Mouse (Mus musculus) liver, embryonic 16.5 days (tissue): ENCODE data around the gene Tnni3. TPM values are rescaled to one million over a fixed set of nuclear protein-coding genes. Genes with fewer than 3 reads are reported as not detected.

Source experiments
- ATAC-seq: fragments of 200-750 bp; cut with Nextera tagmentation; 2 replicates; pipeline ENCODE4 v1.8.0; 2017; ENCODE audit warnings: low read depth, mild to moderate bottlenecking, moderate number of reproducible peaks, moderate library complexity
- H3K27ac ChIP-seq: fragments of 300-500 bp; sonication (generic); 2 replicates; pipeline ENCODE4 v1.5.1; 2014; ENCODE audit warnings: mild to moderate bottlenecking, low read length
- H3K27me3 ChIP-seq: fragments of 300-500 bp; sonication (generic); 2 replicates; pipeline ENCODE4 v1.6.1; 2014; ENCODE audit warnings: low read depth, low read length, mixed read lengths; ENCODE audit not compliant: control insufficient read depth, insufficient read depth
- H3K36me3 ChIP-seq: fragments of 300-500 bp; sonication (generic); 2 replicates; pipeline ENCODE4 v1.6.1; 2014; ENCODE audit warnings: mild to moderate bottlenecking; ENCODE audit not compliant: control insufficient read depth, insufficient read depth
- H3K4me1 ChIP-seq: fragments of 300-500 bp; sonication (generic); 2 replicates; pipeline ENCODE4 v1.6.1; 2014; ENCODE audit warnings: low read depth, low read length, mixed read lengths; ENCODE audit not compliant: control insufficient read depth
- H3K4me2 ChIP-seq: fragments of 300-500 bp; sonication (generic); 2 replicates; pipeline ENCODE4 v1.6.1; 2014; ENCODE audit warnings: low read depth, low read length, mixed read lengths
- H3K4me3 ChIP-seq: fragments of 300-500 bp; sonication (generic); 2 replicates; pipeline ENCODE4 v1.5.1; 2014; ENCODE audit warnings: low read depth, mild to moderate bottlenecking, low read length
- H3K9ac ChIP-seq: fragments of 300-500 bp; sonication (generic); 2 replicates; pipeline ENCODE4 v1.6.1; 2014; ENCODE audit warnings: low read depth, low read length
- H3K9me3 ChIP-seq: fragments of 300-500 bp; sonication (generic); replicated peaks from 2 replicates; pipeline ENCODE4 v1.6.1; 2016; ENCODE audit warnings: low read length; ENCODE audit not compliant: control insufficient read depth
- WGBS: fragments of 180-500 bp; shearing (Covaris S2); extraction: QIAGEN DNeasy Blood & Tissue Kit; methylation state at CpG from one replicate; pipeline ENCODE4 v1.1.7; 2014; ENCODE audit not compliant: insufficient replicate concordance; 5-methylcytosine and 5-hydroxymethylcytosine counted together
- polyA plus RNA-seq: library from polyadenylated mRNA; unstranded; fragments of >200 nt; fragmentation: Nextera tagmentation; extraction: Ambion mirVana; gene quantifications from 2 replicates; pipeline ENCODE4 v1.2.1, GENCODE M21; 2015

The Tnni3 gene
- polyA plus RNA-seq, 1 experiment from 2014 or later, result 0.32 TPM

- H3K9me3 ChIP-seq, result no peaks in the 10 kb centered on the region
- no peak overlapping the region for H3K4me3 ChIP-seq
- no peak overlapping the region for H3K9ac ChIP-seq
- no peak for ATAC-seq
- peaks cover 9% of the 10 kb centered on the region; the same call in 1 of the 2 replicates for H3K4me1 ChIP-seq
- H3K4me2 ChIP-seq, result no peak overlapping the region
- H3K27me3 ChIP-seq, result no peaks in the 10 kb centered on the region
- H3K36me3 ChIP-seq, result no peaks in the 10 kb centered on the region
- 68% methylated on average over 6 of the region's 6 CpGs for WGBS
- H3K27ac ChIP-seq, result no peak overlapping the region
These were observed 10.0 kb downstream of the Tnni3 start for GRCm38 (mm10) chr7:4513829-4514712.

- H3K36me3 ChIP-seq, result no peaks in the 10 kb centered on the region
- ATAC-seq, result no peak; the same call in 1 of the 2 replicates
- WGBS, result 19% methylated on average over 13 of the region's 13 CpGs
- H3K4me1 ChIP-seq, result peaks cover 9% of the 10 kb centered on the region; the same call in 1 of the 2 replicates
- H3K9me3 ChIP-seq, result no peaks in the 10 kb centered on the region
- no peaks in the 10 kb centered on the region for H3K27me3 ChIP-seq
- no peak overlapping the region for H3K4me2 ChIP-seq
- H3K4me3 ChIP-seq, result no peak overlapping the region
- H3K9ac ChIP-seq, result no peak overlapping the region
- H3K27ac ChIP-seq, result no peak overlapping the region
These were observed 10.8 kb downstream of the Tnni3 start for GRCm38 (mm10) chr7:4513236-4513635.

GRCm38 (mm10) chr7:4511489-4512224 lies 12.4 kb downstream of the Tnni3 start:
- WGBS, result 64% methylated on average over 8 of the region's 8 CpGs
- H3K36me3 ChIP-seq, result no peaks in the 10 kb centered on the region
- H3K4me3 ChIP-seq, result no peak overlapping the region
- H3K27ac ChIP-seq, result no peak overlapping the region
- H3K4me1 ChIP-seq, result peaks cover 12% of the 10 kb centered on the region
- no peaks in the 10 kb centered on the region for H3K9me3 ChIP-seq
- H3K9ac ChIP-seq, result no peak overlapping the region
- ATAC-seq, result no peak
- no peaks in the 10 kb centered on the region for H3K27me3 ChIP-seq
- no peak overlapping the region for H3K4me2 ChIP-seq

- Histone ChIP-seq H3K9ac (peak overlapping the region; percentile 27; the same call in 1 of the 2 replicates), H3K4me1 (peaks cover 14% of the 10 kb centered on the region), H3K4me2 (peak overlapping the region; percentile 48), H3K9me3 (no peaks in the 10 kb centered on the region), H3K36me3 (no peaks in the 10 kb centered on the region), H3K27ac (no peak overlapping the region), H3K4me3 (peak overlapping the region; percentile 31; the same call in 1 of the 2 replicates), H3K27me3 (no peaks in the 10 kb centered on the region)
- WGBS, result 21% methylated on average over 24 of the region's 24 CpGs
- ATAC-seq, result peak; percentile 75
These were observed 14.0 kb downstream of the Tnni3 start for GRCm38 (mm10) chr7:4509863-4510608.

- H3K4me3 ChIP-seq, result no peak overlapping the region
- no peak overlapping the region for H3K27ac ChIP-seq
- H3K4me1 ChIP-seq, result peaks cover 21% of the 10 kb centered on the region
- no peaks in the 10 kb centered on the region for H3K27me3 ChIP-seq
- no peaks in the 10 kb centered on the region for H3K9me3 ChIP-seq
- no peak overlapping the region for H3K4me2 ChIP-seq
- no peaks in the 10 kb centered on the region for H3K36me3 ChIP-seq
- no peak for ATAC-seq
- WGBS, result 51% methylated on average over 8 of the region's 8 CpGs
- no peak overlapping the region for H3K9ac ChIP-seq
These were observed 15.3 kb downstream of the Tnni3 start for GRCm38 (mm10) chr7:4508739-4509116.

- no peaks in the 10 kb centered on the region for H3K9me3 ChIP-seq
- H3K27me3 ChIP-seq, result no peaks in the 10 kb centered on the region
- WGBS, result 78% methylated on average over 14 of the region's 32 CpGs
- ATAC-seq, result no peak
- H3K9ac ChIP-seq, result no peak overlapping the region
- no peaks in the 10 kb centered on the region for H3K36me3 ChIP-seq
- no peak overlapping the region for H3K4me3 ChIP-seq
- no peak overlapping the region for H3K4me2 ChIP-seq
- H3K4me1 ChIP-seq, result peaks cover 19% of the 10 kb centered on the region
- no peak overlapping the region for H3K27ac ChIP-seq
These were observed 15.8 kb downstream of the Tnni3 start for GRCm38 (mm10) chr7:4508062-4508738.

- ATAC-seq, result no peak
- peaks cover 26% of the 10 kb centered on the region for H3K4me1 ChIP-seq
- no peak overlapping the region for H3K27ac ChIP-seq
These were observed 16.8 kb downstream of the Tnni3 start for GRCm38 (mm10) chr7:4507220-4507619.

GRCm38 (mm10) chr7:4504646-4505435 lies 19.2 kb downstream of the Tnni3 start:
- peaks cover 36% of the 10 kb centered on the region for H3K4me1 ChIP-seq
- peak overlapping the region; percentile 18; the same call in 1 of the 2 replicates for H3K4me2 ChIP-seq
- WGBS, result 19% methylated on average over 11 of the region's 11 CpGs

More at GRCm38 (mm10) chr7:4507220-4507619, 16.8 kb downstream of the Tnni3 start:
- Histone ChIP-seq H3K9ac (no peak overlapping the region), H3K9me3 (no peaks in the 10 kb centered on the region), H3K36me3 (no peaks in the 10 kb centered on the region), H3K4me2 (no peak overlapping the region), H3K27me3 (no peaks in the 10 kb centered on the region), H3K4me3 (no peak overlapping the region)
- 19% methylated on average over 3 of the region's 4 CpGs for WGBS

More at GRCm38 (mm10) chr7:4504646-4505435, 19.2 kb downstream of the Tnni3 start:
- no peak for ATAC-seq
- Histone ChIP-seq H3K4me3 (no peak overlapping the region), H3K27ac (peak overlapping the region; percentile 75), H3K36me3 (no peaks in the 10 kb centered on the region), H3K9ac (no peak overlapping the region), H3K9me3 (no peaks in the 10 kb centered on the region), H3K27me3 (no peaks in the 10 kb centered on the region)
